Mouse (Mus musculus) kidney, adult 18-20 months (tissue): ENCODE results near the gene 1700028J19Rik.
A peak's percentile ranks its signal among the peaks of the same experiment; 100 is the strongest.
"Not testable (repeated sequence)": the region's sequence is repeated elsewhere in the genome, so short reads cannot be mapped to it uniquely, and the experiment has no call there.

Experiments used
- DNase-seq: peaks from one replicate; pipeline ENCODE4 v3.0.0; 2021

The 1700028J19Rik gene

DNA sequence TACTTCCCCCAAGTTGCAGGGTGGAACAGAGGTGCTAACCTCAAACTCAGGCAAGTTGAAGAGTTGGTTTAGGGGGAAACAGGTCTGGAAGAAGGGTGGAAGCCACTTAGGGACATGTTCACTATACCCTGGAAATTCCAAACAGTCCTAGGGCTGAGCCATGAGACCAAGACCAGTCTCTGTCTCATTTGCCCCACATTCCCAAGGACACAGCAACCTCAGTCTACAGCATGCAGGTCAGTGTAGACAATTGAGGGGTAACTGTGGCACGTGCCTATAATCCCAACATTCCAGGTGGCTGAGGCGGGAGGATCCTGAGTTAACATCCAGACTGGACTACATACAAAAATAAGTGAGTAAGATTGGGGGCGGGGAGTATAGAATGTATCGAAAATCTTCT, 2.8 kb upstream of the 1700028J19Rik start:
- DNase-seq, result no peak

DNA sequence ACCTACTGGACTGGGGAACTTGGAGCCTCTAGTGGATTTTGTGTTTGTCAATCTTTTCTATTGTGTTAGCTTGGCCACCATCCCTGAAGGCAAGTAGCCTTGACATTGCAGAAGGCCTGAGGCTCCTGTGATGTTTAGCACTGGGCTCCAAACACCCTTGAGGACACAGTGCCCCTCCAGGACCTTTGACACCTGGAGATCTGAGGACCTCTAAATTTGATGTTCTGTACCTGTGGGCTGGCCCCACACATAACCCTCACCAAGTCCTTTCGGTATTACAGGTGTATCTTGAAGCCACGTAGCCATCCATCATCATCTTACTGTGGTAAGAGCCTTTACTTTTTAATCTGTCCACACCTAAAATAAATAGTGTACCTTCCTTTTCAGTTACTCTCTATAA, 1.5 kb upstream of the 1700028J19Rik start:
- no peak for DNase-seq

DNA sequence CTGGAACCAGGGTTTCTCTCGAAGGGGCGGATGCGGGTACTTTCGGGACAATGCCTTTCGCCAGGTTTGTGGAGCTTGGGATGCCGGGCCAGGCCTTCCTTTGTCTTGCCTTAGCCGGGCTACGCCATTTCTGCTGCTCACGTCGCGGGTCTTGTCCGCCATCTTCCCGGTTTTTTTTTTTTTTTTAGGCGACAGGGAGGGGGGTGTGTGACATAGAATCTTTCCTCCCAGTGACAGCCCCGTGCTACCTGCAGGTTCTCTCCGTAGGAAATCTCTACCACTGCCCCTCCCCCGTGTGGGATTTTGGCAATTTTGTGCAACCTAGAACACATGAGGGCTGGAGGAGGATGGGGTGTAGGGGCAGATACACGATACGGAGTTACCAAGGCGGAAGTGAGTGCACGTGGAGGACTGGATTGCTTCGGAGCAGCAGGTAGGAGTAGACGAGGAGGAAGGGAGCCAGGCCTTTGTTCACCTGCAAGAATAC, 532 bp upstream of the 1700028J19Rik start:
- no peak for DNase-seq

DNA sequence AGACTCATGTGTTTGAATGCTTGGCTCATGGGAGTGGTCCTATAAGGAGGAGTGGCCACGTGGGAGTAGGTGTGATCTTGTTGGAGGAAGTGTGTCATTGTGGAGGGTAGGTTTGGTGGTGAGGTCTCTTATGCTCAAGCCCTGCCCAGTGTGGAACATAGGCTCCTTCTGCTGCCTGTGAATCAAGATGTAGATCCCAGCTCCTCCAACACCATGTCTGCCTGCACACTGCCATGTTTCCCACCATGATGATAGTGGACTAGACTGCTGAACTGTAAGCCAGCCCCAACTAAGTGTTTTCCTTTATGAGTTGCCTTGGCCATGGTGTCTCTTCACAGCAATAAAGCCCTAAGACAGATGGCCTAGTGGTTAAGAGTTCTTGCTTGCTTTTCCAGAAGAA, 2.4 kb downstream of the 1700028J19Rik start:
- DNase-seq, result no peak

DNA sequence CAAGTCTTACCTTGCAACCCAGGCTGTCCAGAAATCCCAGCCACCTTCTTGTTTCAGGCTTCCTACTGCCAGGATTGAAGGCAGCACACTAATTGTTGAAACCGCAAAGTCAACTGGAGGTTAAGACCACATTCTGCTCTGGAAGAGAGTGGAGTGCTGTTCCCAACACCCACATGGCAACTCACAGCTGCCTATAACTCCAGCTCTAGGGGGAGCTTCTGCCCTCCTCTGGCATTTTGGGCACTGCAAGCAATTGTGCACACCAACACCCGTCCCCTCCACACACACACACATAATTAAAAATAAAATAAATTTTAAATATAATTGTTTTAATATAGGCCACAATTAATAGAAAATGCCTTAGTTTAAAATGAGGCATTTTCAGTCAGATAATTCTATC, 5.3 kb downstream of the 1700028J19Rik start:
- no peak for DNase-seq

DNA sequence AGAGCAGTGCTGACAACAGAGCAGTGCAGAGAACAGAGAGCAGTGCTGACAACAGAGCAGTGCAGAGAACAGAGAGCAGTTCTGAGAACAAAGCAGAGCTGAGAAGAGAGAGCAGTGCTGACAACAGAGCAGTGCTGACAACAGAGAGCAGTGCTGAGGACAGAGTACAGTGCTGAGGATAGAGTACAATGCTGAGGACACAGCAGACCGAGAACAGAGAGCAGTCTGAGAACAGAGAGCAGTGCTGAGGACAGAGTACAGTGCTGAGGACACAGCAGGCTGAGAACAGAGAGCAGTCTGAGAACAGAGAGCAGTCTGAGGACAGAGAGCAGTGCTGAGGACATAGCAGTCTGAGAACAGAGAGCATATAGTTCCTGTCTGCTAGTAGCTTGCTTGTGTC, 5.8 kb downstream of the 1700028J19Rik start:
- no peak for DNase-seq

DNA sequence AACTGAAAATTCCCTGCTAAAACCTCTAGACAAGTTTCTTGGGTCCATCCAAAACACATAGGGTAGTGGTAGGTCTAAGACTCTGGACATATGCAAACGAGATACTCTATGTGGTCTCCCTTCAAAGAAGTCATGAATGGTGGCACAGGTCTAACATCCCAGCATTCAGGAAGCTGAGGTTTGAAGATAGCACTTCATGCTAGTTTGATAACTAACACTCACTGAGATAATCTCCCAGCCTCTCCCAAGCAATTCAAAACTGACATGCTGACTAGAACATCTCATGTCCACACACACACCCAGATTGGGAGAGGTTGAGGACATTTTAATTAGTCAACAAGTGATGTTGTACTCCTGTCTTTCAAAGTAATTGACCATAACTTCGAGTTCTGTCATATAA, 6.6 kb downstream of the 1700028J19Rik start:
- no peak for DNase-seq

DNA sequence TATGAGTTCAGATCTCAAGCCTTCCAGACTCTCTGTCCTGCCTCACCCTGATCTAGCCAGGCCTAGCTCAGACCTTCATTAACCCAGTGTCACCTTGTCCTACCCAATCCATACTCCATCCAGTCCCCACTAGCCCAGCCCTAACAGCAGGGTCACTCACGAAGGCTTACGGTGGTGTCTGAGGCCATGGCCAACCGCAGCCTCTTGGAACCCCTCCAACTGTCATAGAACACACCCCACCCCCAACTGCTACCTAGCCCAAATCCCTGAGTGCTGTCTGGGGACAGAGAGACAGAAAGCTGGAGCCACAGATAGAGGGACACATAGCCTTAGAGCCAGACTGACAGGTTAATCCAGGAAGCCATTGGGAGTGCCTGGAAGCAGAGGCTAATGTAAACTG, 10.6 kb downstream of the 1700028J19Rik start, which contains the start of gene Gm36864:
TSS of gene Gm36864 (plus strand) at position 269 of the 400 bp plus-strand sequence.
- no peak for DNase-seq

DNA sequence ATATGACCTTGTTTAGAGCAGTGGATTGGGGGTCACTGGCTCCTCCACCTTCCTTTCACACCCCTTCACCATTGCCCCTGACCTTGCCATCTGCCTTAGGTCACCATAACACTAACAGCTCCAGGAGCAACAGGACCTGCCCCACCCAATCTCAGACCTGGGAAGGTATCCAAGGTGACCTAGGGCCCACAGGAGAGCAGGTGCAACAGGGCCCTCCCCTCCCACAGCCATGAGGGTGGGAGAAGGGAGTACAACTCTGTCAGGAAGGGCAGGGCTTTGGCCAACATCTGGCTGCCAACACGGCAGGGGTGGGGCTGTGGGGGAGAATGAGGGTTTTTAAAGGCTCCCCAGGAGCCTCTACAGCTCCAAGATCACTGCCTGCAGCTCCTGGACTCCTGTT, 21.4 kb downstream of the 1700028J19Rik start, which contains the start of gene Klk1:
TSS of gene Klk1 (plus strand) at position 285 of the 400 bp plus-strand sequence.
- peak; percentile 59 for DNase-seq

DNA sequence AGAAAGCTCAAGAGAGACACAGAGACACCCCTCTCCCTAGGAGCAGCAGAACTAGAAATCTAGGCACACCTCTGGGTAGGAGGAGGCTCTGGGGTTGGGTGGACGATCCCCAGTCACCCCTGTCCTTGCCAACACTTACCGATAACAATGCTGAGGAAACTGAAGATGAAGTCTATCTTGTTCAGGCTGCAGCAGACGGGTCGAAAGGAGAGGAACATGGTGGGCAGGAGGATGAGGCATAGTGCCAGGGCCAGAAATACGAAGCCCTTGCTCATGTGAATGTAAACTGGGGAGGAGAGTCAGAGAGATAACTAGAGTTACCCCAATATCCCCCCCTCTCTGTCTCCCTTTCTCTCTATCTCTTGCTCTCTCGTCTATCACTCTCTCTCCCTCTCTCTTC, 24.2 kb downstream of the 1700028J19Rik start:
- DNase-seq, result not testable (repeated sequence)

DNA sequence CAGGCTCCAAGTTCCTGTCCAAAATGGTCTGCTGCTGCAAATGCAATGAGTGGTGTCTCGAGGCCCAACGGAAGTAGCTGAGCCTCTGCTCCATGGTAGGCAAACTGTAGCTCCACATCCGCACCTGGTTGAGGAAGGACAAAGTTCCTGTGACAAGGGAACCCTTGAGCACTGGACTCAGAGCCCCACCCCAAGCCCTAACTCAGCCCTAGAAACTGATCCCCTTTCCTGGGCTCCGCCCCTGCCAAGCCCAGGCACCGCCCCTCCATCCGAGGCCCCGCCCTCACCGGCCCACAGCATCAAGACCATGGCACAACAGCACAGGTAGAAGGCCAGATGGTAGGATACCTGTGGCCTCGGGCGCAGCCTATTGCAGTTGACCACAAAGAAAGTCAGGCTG, 24.9 kb downstream of the 1700028J19Rik start:
- DNase-seq, result not testable (repeated sequence)

DNA sequence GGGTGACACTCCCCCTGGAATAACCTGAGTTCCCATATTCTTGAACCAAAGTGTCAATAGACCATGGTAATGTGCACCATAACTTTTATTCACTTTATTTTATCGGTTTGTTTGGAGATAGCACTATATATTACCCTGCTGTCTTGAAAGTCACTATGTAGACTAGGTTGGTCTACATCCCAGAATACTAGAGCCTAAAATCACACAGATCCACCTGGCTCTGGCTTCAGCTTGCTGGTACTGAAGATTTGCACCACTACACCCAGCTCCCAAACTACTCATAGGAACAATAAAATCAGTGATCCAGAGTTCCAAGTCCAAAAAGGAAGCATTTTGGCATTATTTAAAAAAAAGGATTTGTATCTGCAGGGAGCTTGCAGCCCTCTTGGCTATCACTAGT, 30.9 kb downstream of the 1700028J19Rik start, which contains the start of gene Klk1b5:
TSS of gene Klk1b5 (plus strand) at position 301 of the 400 bp plus-strand sequence.
- no peak for DNase-seq

DNA sequence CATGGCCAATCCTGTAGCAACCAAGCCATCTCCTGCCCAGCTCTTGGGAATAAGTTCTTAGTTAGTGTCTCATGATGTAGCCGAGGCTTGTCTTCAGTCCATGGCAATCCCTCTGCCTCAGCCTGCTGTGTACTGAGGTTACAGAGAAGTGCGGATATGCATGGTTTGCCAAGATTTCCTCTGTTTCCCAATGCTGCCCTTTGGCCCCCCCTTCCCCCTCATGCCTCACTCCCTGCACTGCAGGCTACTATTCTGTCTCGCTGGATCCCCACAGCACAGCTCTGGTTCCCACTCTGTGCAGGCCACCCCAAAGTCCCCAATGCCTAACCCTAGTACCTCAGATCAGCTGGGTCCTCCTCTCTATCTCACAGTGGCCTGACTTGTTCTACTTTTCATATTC, 38.2 kb downstream of the 1700028J19Rik start:
- no peak for DNase-seq

DNA sequence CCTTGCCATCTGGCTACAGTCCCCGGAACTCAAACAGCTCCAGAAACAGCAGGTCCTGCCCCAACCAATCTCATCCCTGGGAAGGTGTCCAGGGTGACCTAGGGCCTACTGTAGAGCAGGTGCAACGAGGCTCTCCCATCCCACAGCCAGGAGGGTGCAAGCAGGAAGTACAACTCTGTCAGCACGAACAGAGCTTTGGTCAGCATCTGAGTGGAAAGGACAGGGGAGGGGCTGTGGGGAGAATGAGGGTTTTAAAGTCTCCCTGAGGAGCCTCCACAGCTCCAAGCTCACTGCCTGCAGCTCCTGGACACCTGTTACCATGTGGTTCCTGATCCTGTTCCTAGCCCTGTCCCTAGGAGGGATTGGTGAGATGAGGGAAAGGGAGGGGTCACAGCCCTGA, 39.4 kb downstream of the 1700028J19Rik start, which contains the start of gene Klk1b4:
TSS of gene Klk1b4 (plus strand) at position 301 of the 400 bp plus-strand sequence.
- not testable (repeated sequence) for DNase-seq

DNA sequence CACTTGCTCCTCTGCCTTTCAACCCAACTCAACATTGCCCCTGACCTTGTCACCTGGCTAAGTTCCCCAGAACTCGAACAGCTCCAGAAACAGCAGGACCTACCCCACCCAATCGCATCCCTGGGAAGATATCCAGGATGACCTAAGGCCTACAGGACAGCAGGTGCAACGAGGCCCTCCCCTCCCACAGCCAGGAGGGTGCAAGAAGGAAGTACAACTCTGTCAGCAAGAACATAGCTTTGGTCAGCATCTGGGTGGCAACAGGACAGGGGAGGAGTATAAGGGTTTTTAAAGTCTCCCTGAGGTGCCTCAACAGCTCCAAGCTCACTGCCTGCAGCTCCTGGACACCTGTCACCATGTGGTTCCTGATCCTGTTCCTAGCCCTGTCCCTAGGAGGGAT, 48.6 kb downstream of the 1700028J19Rik start, which contains the start of gene Klk1b3:
TSS of gene Klk1b3 (plus strand) at position 301 of the 400 bp plus-strand sequence.
- no peak for DNase-seq

DNA sequence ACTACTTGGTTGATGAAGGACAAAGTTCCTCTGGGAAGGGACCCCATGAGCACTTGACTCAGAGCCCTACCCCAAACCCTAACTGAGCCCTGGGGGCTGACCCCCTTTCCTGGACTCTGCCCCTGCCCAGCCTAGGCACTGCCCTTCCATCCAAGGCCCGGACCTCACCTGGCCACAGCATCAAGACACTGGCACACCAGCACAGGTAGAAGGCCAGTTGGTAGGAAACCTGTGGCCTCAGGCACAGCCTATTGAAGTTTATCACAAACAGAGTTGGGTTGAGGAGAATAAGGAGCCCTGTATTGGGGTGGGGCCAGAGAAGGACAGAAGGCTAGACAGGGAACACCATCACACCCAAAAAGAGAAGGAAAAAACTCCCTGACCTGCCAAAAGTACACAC, 53.0 kb downstream of the 1700028J19Rik start:
- not testable (repeated sequence) for DNase-seq

DNA sequence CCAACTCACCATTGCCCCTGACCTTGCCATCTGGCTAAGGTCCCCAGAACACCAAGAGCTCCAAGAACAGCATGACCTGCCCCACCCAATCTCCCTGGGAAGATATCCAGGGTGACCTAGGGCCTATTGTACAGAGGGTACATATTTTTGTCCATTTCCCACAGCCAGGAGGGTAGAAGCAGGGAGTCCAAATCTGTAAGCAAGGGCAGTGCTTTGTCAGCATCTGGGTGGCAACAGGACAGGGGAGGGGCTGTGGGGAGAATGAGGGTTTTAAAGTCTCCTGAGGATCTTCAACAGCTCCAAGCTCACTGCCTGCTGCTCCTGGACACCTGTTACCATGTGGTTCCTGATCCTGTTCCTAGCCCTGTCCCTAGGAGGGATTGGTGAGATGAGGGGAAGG, 58.6 kb downstream of the 1700028J19Rik start, which contains the start of gene Klk1b24:
TSS of gene Klk1b24 (plus strand) at position 301 of the 400 bp plus-strand sequence.
- DNase-seq, result not testable (repeated sequence)

DNA sequence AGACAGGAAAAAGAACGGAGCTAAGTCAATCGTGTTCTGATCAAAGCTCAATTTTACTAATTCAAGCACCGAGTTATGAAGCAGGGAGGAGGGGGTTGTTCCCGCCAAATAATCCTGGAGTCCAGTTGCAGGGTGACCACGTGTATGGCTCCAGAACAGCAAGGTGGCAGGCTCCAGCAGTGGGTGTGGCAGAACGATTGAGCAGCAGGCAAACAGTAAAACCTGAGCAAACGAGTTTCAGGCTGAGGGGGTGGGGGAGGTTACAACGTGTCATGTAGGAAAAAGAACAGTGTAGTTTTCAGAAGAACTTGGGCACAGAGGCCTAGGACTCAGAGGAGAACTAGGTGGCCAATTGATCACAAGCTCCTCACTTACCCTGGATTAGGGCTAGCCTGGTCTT, 60.0 kb downstream of the 1700028J19Rik start:
- not testable (repeated sequence) for DNase-seq
